Mouse (Mus musculus) left cerebral cortex, adult 2 months (tissue): Measurements from ENCODE around the gene Bcl2l15. TPM values are rescaled to one million over a fixed set of nuclear protein-coding genes. Genes with fewer than 3 reads are reported as not detected.

Experiments used
- DNase-seq, 2 experiments: peaks; one replicate each; pipeline ENCODE4 v3.0.0; 2021 to 2022; ENCODE audit warnings: low spot score in 2 of 2, mixed read lengths in 1 of 2; ENCODE audit errors: extremely low spot score in 1 of 2
- H3K27ac ChIP-seq: fragments of 200-600 bp; 2 replicates; pipeline ENCODE4 v1.8.1; 2022
- H3K4me3 ChIP-seq: fragments of 200-600 bp; 2 replicates; pipeline ENCODE4 v1.8.1; 2022
- CTCF ChIP-seq: fragments of 200-600 bp; IDR thresholded peaks from 2 replicates; pipeline ENCODE4 v1.8.1; 2022; ENCODE audit warnings: antibody characterized with exemption, mild to moderate bottlenecking, moderate library complexity
- intact Hi-C: fragments of 180-260 bp; cut with DNase I; formaldehyde crosslinking; loops from one replicate; pipeline ENCODE4 v1.15.1; 2025
- total RNA-seq, 2 experiments: library from RNA; stranded (reverse); gene quantifications; 2 replicates each; pipeline ENCODE4 v1.2.3; 2021

Gene Bcl2l15
- total RNA-seq, 2 experiments from 2014 or later: 1.3 to 1.8 TPM

DNA sequence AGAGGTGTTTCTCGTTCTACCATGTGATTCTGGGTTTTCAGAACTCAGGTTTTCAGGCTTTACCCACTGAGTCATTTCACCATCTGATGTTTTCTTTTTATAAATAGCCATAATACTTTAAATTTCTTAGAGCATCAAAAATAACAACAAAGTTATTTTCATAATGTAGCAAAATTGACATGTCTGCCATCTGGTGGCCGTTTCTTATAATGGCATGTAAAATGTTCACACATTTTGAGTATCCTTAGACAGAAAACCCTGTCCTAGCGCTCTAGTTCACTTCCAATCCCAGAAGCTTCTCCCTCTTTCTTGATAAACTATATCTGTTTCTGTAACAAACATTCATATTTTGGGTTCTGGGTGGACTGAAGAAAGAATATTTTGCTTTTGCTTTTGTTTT is 55.2 kb downstream of the Bcl2l15 start:
- TF ChIP-seq CTCF: peak; percentile 82
- Histone ChIP-seq H3K27ac (no peak overlapping the region), H3K4me3 (no peak overlapping the region)
- intact Hi-C loops: loop anchor here (2.0 to 10.0 kb wide), 4 partner anchors 35 to 493 kb away; partner anchors contain the start of genes Ap4b1, Dclre1b and Gm43064
- DNase-seq: peak; percentile 18 to 30

DNA sequence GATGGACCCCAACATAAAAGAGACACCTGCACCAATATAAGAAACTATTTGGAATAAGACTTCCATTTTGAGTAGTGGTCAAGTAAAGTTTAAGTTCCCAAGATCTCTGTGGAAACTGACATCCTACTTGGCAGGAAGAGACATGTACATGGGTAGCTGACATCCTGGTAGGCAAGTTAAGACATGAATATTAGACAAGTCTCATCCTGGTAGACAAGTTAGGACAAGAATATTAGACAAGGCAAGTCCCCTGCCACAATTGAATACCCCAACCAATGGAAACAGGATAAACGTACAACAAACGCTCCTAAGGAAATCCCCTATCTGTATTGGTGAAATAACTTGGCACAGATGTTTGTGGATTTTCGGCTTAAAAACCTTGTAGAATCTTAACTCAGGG is 61.0 kb downstream of the Bcl2l15 start:
- intact Hi-C loops: no loop called here
- DNase-seq: no peak
- Histone ChIP-seq H3K4me3 (no peak overlapping the region), H3K27ac (no peak overlapping the region)
- TF ChIP-seq CTCF: no peak

Other genes starting within 250 kb of the Bcl2l15 start
- gene Atg4a-ps, start 186.5 kb upstream of the Bcl2l15 start, total RNA-seq: 1 to 10 TPM in 1 of 2 experiments, under 1 TPM in 1; 0.18 to 1.3 TPM
- gene Olfml3, start 94.6 kb upstream of the Bcl2l15 start, total RNA-seq: 10 to 100 TPM; 12.0 to 13.4 TPM
- gene Gm10964, start 93.2 kb upstream of the Bcl2l15 start, total RNA-seq: not detected
- gene Hipk1, start 41.0 kb upstream of the Bcl2l15 start, total RNA-seq: 100 to 1,000 TPM; 124 to 128 TPM
- 1 to 10 TPM; 7.7 to 8.2 TPM for gene Dclre1b, start 23.2 kb upstream of the Bcl2l15 start, total RNA-seq
- 10 to 100 TPM; 14.8 to 15.8 TPM for gene Ap4b1, start 23.1 kb upstream of the Bcl2l15 start, total RNA-seq
- gene Gm43064, start 23.0 kb upstream of the Bcl2l15 start, total RNA-seq: under 1 TPM; 0.27 to 0.87 TPM
- gene Ptpn22, start 27.2 kb downstream of the Bcl2l15 start, total RNA-seq: 1 to 10 TPM; 1.2 to 1.8 TPM
- gene Rsbn1, start 81.5 kb downstream of the Bcl2l15 start, total RNA-seq: 10 to 100 TPM; 23.3 to 26.7 TPM
- gene Phtf1, start 135.5 kb downstream of the Bcl2l15 start, total RNA-seq: 10 to 100 TPM; 43.4 to 48.1 TPM